Mouse (Mus musculus) small intestine, adult 2 months (tissue): Measurements from ENCODE around the gene Gm10318.

Experiments
- CTCF ChIP-seq: fragments of 200-500 bp; IDR thresholded peaks from 2 replicates; pipeline ENCODE4 v1.5.1; 2012; ENCODE audit warnings: low read depth, mild to moderate bottlenecking, control low read depth, inconsistent platforms, low read length, moderate library complexity, mixed read lengths; ENCODE audit not compliant: insufficient replicate concordance, insufficient read length; ENCODE audit errors: extremely low read depth
- POLR2A ChIP-seq: fragments of 200-500 bp; IDR thresholded peaks from 2 replicates; pipeline ENCODE4 v1.6.1; 2012; ENCODE audit warnings: low read depth, mild to moderate bottlenecking, control low read depth, inconsistent platforms, low read length, moderate library complexity

DNA sequence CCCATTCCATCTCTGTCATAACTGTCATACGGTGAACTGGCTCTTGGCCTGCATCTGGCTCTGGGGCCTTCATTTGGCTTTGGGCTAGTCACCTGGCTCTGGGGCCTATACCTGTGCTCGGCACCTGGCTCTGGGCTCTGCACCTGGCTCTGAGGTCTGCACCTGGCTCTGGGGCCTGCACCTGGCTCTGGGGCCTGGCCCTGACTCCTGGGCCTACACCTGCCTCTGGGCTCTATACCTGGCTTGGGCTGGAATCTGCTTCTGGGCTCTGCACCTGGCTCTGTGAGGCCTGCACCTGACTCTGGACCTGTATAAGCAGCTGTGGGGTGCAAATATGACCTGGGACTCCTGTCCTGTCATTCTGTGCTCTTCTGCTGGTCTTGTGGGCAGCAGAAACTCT is 5.1 kb upstream of the Gm10318 start:
- no peak for TF ChIP-seq CTCF
- no peak for TF ChIP-seq POLR2A
